Mouse (Mus musculus) embryonic fibroblast, embryonic 13.5 days (primary cell): Measurements from ENCODE around the gene Mtif3.

Experiments used
- CTCF ChIP-seq: IDR thresholded peaks from 2 replicates; pipeline ENCODE4 v1.5.1; 2011; ENCODE audit warnings: mild to moderate bottlenecking, control low read depth, low read length, moderate library complexity, borderline replicate concordance; ENCODE audit not compliant: insufficient read depth
- POLR2A ChIP-seq: IDR thresholded peaks from 2 replicates; pipeline ENCODE4 v1.6.1; 2011; ENCODE audit warnings: low read depth, mild to moderate bottlenecking, control low read depth, low read length, moderate library complexity

GRCm38 (mm10) chr5:146954576-146954975, 9.0 kb downstream of the Mtif3 start:
- no peak for TF ChIP-seq POLR2A
- TF ChIP-seq CTCF: no peak
